Mouse (Mus musculus): ENCODE measurements around the gene Cand2. TPM values are rescaled to one million over a fixed set of nuclear protein-coding genes. Genes with fewer than 3 reads are reported as not detected.

The Cand2 gene
- 100 to 1,000 TPM; 103 to 106 TPM for total RNA-seq (2021)
- long read RNA-seq, experiment 1, full-length matches to known transcripts: 70 of 145 reads
- long read RNA-seq, experiment 1, partial matches to known transcripts: 62 of 145 reads
- long read RNA-seq, experiment 1, other reads (novel, unspliced or antisense): 13 of 145 reads
- long read RNA-seq, experiment 2, full-length matches to known transcripts: 131 of 235 reads
- long read RNA-seq, experiment 2, partial matches to known transcripts: 79 of 235 reads
- long read RNA-seq, experiment 2, other reads (novel, unspliced or antisense): 25 of 235 reads

- DNase-seq (ENCODE audit: low spot score in 2 of 2): peak; percentile 59 to 75
Observed at GRCm38 (mm10) chr6:115774501-115774921, at the start of gene Cand2. Gene Cand2 (plus strand): TSS chr6:115774538.

- DNase-seq (ENCODE audit: low spot score in 2 of 2): no peak
Observed at GRCm38 (mm10) chr6:115727108-115727507, 47.2 kb upstream of the Cand2 start.

GRCm38 (mm10) chr6:115727570-115727969, 46.8 kb upstream of the Cand2 start:
- DNase-seq (ENCODE audit: low spot score in 2 of 2): no peak

- no peak for DNase-seq (ENCODE audit: low spot score in 2 of 2)
Observed at GRCm38 (mm10) chr6:115730560-115731342, 43.6 kb upstream of the Cand2 start.

- DNase-seq (ENCODE audit: low spot score in 2 of 2): no peak
Observed at GRCm38 (mm10) chr6:115732341-115732928, 41.9 kb upstream of the Cand2 start.

GRCm38 (mm10) chr6:115734909-115735308, 39.4 kb upstream of the Cand2 start:
- DNase-seq (ENCODE audit: low spot score in 2 of 2): no peak

GRCm38 (mm10) chr6:115739056-115739455, 35.3 kb upstream of the Cand2 start:
- no peak for DNase-seq (ENCODE audit: low spot score in 2 of 2)

GRCm38 (mm10) chr6:115743569-115743968, 30.8 kb upstream of the Cand2 start:
- DNase-seq (ENCODE audit: low spot score in 2 of 2): no peak

- DNase-seq (ENCODE audit: low spot score in 2 of 2): no peak
Observed at GRCm38 (mm10) chr6:115746326-115746725, 28.0 kb upstream of the Cand2 start.

- no peak for DNase-seq (ENCODE audit: low spot score in 2 of 2)
Observed at GRCm38 (mm10) chr6:115755536-115755935, 18.8 kb upstream of the Cand2 start.

GRCm38 (mm10) chr6:115758981-115759435, 15.3 kb upstream of the Cand2 start:
- no peak for DNase-seq (ENCODE audit: low spot score in 2 of 2)

GRCm38 (mm10) chr6:115759461-115759860, 14.9 kb upstream of the Cand2 start:
- DNase-seq (ENCODE audit: low spot score in 2 of 2): no peak

GRCm38 (mm10) chr6:115760137-115760536, 14.2 kb upstream of the Cand2 start:
- DNase-seq (ENCODE audit: low spot score in 2 of 2): no peak

GRCm38 (mm10) chr6:115760982-115761381, 13.4 kb upstream of the Cand2 start:
- DNase-seq (ENCODE audit: low spot score in 2 of 2): no peak

- DNase-seq (ENCODE audit: low spot score in 2 of 2): no peak
Observed at GRCm38 (mm10) chr6:115761995-115762756, 12.2 kb upstream of the Cand2 start, which contains the start of gene Tmem40. Gene Tmem40 (minus strand): TSS chr6:115762410.

GRCm38 (mm10) chr6:115764179-115764578, 10.2 kb upstream of the Cand2 start:
- peak; percentile 39 to 65 for DNase-seq (ENCODE audit: low spot score in 2 of 2)

- no peak for DNase-seq (ENCODE audit: low spot score in 2 of 2)
Observed at GRCm38 (mm10) chr6:115767357-115767756, 7.0 kb upstream of the Cand2 start.

- DNase-seq (ENCODE audit: low spot score in 2 of 2): no peak
Observed at GRCm38 (mm10) chr6:115768207-115768606, 6.1 kb upstream of the Cand2 start.

- DNase-seq (ENCODE audit: low spot score in 2 of 2): no peak
Observed at GRCm38 (mm10) chr6:115770059-115770670, 4.2 kb upstream of the Cand2 start.

GRCm38 (mm10) chr6:115770852-115771251, 3.5 kb upstream of the Cand2 start:
- DNase-seq (ENCODE audit: low spot score in 2 of 2): no peak

- DNase-seq (ENCODE audit: low spot score in 2 of 2): no peak
Observed at GRCm38 (mm10) chr6:115772201-115772600, 2.1 kb upstream of the Cand2 start.
